Mouse (Mus musculus) adrenal gland, postnatal 14 days (tissue): Measurements from ENCODE around the gene Mvb12b. TPM values are rescaled to one million over a fixed set of nuclear protein-coding genes. Genes with fewer than 3 reads are reported as not detected.

ENCODE experiments used
- DNase-seq: peaks from one replicate; pipeline ENCODE4 v3.0.0; 2021; ENCODE audit warnings: mixed read lengths
- total RNA-seq: library from RNA; stranded (reverse); gene quantifications from 2 replicates; pipeline ENCODE4 v1.2.3, GENCODE M21; 2021

Gene Mvb12b
- total RNA-seq, 1 experiment from 2014 or later: 19.0 TPM

DNA sequence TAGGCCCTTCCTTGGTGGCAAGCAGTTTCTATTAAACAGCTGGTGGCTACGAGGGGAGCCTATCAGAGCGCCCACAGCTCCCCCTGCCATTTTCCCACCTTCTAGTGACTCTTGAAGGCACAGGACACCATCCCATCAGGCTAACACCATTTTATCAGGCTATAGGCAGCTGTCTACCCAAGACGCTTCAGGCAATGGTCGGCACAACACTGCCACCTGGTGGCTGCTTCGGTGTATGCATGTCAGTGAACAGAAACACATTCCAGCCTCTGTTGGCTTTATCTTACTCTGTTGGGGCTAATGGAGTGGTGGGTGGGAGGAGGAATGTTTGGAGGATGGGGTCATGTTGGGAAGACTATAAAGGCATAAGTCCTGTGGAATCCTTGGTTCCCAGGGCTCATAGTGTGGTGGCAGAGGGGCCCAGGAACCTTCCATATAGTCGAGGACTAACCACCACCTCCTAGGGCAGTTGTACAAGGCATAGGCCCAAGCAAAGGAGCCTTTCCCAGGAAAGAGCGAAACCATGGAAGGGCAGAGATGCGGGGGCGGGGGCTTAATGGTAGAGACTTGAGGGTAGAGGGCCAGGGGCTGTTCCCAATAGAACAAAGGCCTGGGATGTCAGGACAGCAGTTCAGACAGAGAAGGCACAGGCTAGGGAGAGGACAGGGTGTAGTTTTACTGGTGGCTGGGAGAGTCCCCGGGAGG, 152.8 kb downstream of the Mvb12b start:
- DNase-seq: peak; percentile 89

DNA sequence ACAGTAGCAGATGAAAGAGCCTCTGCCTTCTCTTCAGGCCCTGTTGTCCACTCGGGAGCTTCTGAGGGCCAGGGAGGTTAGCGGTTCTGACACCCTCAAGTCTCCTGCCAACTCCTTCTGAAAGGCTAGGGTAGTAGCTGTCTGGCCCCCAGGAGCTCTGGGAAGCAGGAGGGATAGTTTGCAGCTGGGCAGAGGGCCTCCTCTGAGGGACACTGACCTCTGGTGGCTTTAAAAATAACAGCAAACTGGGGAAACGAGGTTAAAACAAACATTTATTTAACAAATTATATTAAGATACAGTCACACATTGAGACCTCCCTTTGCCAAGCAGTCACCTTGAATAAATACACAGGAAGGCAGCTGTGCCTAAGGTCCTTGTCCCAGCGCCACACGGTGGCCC, 158.0 kb downstream of the Mvb12b start:
- no peak for DNase-seq

DNA sequence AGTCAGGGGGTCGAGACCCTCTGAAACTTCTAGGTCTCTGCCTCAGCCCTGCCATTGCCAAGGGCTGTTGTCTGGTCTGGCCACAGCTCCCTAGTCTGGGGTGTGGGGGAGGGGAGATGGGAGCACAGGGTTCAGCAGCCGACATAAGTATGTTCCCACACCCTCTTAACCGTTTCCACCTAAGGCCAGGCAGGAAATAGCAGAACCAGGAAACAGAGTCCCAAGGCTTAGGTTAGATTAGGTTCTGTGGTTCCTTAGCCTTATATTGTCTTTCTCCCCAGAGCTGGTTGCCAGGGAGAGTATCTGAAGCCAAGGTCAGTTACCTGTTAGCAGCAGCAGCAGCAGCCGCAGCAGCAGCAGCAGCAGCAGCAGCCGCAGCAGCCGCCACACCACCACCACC, 160.5 kb downstream of the Mvb12b start:
- no peak for DNase-seq

DNA sequence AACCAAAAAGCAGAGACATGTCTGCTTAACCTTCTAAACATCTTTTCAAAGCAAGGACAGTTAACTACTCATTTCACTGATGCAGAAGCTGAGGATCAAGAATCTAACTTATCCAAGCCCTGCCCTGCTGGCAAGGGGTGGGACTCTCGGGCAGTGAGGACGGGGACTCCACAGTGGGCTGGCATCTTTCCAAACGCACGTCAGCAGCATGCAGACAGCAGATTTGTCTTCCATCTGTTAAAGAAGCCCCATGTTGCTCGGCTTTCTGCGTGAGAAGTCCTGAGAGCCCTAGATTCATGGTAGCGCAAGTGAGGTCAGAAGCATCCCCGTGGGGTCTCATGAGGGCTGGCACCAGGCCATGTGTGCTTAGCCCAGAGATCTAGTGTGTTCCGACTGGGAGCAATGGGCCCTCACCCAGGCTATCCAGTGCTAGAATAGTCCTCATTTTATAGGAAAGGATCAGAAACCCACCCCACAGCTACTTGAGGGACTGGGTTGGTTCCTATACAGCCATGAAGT, 167.3 kb downstream of the Mvb12b start:
- no peak for DNase-seq

DNA sequence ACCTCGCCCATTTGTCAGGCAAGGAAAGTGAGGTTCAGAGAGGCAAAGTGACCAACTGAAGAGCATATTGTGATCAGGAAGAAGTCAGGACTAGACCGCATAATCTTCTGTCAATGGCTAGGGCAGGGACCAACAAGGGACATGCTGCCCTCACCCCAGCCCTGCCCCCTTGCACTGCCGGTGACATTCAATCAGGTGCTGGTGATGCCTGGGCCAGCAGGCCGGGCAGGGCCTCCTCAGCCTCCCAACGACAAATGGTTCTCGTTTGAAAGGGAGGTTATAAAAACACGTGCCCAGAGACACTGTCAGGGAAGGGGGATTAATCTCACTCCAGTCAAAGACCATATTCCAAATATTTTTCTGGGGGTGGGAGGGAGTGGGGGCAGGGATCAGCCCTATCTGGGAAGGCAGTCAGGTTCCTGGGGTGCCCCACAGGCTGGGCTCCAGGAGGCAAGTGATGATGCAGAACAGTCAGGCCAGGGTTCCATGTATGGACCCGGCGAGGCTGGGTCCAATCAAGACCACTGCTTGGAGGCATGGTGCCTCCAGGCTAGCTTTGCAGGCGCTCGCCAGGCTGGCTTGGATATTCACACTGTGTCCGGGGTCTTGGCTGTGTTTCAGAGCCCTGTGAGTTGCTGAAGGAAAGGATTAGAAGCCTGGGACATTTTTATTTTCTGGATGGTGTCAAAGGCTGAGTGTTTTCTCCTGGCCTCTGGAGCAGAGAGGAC, 168.2 kb downstream of the Mvb12b start:
- DNase-seq: no peak

DNA sequence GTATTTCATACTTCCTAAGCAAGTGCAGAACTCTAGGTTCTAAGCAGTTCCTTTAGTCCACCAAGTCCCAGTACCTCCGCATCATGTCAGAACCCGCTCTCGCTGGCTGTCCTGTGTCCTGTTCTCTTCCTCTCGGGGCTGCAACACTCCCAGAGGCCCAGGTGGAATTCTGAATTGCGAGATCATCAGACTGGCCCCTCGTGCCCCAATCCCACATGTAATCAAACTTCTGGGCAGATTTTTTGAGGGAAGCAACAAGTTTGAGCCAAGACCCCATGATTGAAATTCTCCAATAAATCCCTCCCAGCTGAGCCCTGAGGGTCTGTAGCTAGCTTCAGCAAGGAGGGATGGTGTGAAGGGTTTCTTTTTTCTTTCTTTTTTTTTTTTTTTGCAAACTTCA, 169.2 kb downstream of the Mvb12b start:
- no peak for DNase-seq

DNA sequence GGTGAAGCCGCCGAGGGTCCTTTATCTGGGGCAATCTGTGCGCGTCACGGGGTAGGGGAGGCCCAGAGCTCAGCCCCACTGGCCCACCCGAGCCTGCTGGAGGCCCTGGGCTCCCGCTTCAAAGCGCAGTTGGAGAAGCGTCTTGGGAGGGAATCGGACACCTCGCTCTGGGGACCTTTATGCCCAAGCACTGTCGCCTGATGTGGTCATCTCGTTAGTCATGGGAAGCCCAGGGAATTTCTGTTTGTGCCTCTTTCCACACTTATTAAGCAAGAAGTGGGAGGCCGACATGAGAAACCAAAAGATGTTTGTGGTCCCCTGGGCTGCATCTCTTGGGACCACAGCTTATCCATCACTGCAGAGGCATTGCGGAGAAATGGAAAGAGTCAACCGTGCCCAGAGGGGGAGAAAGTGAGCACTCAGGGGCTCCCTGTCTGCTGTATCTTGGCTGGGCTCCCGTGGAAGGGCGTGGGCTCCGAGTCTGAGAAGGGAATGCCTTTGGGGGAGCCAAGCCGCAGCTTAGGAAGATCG, 169.9 kb downstream of the Mvb12b start:
- no peak for DNase-seq

DNA sequence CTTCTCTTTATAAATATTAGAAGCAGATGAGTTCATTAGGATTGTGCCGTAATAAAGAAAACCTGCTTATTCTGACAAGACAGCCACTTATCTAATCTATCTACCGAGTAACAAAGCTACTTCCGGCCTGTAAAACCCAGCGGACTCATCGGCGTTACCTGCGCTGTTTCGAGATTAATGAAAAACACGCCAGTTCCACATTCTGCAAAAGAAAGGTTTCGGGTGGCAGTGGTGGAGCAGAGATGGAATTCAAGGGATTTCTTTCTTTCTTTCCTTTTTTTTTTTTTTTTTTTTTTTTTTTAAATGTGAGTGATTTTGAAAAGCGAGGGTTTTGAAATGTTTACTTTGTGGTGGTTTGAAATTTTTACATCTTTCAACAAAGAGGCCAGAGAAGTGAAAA, 170.4 kb downstream of the Mvb12b start:
- DNase-seq: no peak

DNA sequence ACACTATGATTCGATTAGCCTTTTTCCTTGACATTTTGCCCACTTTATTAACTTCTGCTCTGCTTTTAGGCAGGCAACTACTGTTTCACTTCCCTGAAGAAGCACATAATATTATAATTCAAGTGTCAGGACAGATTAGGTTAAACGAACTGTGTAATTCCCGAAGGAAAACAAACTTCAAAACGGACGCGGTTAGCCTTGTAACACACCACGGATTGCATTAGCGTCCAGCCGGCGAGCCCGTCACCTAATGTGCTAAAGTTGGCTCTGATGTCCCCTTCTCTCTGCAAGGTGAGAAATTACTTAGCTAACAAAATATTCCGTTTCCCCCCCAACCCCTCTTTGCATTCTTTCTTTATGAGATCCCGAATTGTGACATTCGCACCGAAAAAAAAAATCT, 170.9 kb downstream of the Mvb12b start:
- no peak for DNase-seq

DNA sequence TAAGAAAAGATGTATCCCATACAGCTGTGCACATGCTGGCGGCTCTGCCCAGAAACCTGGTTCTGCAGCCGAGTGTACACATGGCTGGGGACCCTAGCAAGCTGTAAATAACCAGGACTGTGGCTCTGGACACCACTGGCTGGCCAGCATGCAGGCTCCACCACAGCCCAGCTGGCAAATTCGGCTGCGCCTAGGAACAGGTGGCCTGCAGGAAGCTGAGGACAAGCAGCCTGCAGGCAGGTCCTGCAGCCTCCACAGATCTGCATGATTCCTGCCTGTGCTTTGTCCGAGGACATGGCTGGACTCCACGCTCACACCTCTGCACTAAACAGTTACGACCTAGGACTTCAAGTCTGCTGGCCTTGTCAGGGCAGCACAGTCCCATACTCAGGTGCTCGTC, 172.8 kb downstream of the Mvb12b start:
- no peak for DNase-seq

DNA sequence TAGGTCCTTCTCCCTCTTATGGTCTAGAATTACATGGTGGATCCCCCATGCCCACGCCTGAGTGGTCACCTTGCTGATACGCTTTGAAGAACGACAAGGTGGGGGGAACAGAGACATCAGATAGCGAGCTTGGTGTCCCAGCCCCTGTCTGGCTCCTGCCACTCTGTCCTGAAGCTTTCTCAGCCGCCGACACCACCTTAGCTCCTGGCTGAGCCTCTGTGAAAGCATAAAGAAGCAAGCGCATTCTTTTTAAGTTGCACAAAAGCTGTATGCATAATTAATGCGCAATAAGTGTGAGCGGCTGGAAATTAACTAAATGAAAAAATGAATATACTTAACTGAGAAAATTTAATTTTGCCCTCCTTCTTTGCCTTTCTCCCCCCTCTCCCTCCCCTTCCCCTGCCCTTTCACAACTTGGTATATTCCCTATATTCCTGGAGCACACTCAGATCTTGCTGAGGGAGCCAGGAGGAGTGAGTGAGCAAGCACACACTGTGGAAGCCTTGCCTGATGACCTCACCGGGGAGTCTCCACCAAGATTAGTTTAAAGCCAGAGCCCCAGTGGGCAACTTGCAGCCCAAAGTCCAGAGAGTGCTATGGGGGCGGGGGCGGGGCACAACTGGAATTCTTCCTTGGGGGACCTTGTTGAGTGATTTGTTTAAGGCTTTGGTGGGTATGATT, 174.0 kb downstream of the Mvb12b start:
- no peak for DNase-seq

DNA sequence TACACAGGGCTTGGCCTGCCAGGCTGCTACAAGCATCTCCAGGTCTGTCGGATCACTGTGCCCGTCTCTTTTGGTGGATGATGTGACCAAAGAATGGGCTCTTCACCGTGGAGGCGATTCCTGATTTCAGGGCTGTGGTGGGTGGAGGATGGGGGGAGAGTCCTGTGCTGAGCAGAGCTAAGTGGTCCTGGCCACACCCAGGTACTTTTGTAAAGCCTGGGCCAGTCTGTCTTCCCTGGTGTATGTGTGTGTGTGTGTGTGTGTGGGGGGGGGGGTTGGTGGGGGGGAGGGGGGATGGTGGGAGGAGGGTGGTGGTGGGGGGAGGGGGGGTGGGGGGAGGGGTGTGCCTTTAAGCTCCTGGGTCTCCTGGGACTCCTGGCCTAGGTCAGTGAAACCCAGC, 174.9 kb downstream of the Mvb12b start:
- no peak for DNase-seq

DNA sequence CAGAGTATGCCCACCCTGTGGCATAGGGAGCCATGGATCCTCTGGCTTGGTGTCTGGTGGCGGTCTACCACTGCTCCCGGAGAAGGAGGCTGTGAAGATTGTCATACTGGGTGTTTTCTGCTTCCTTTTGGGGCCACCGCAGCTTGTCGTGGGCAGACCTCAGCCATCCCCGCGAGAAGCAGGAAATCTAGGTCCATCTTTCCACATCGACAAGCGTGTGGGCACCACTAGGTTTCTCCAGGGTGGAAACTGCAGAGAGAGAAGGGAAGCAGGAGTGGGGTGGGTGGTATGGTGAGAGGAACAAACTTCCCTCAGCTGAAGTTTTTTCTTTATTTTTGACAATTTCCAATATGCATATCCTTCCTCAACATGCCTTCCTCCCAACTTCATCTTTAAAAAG, 178.9 kb downstream of the Mvb12b start:
- no peak for DNase-seq

DNA sequence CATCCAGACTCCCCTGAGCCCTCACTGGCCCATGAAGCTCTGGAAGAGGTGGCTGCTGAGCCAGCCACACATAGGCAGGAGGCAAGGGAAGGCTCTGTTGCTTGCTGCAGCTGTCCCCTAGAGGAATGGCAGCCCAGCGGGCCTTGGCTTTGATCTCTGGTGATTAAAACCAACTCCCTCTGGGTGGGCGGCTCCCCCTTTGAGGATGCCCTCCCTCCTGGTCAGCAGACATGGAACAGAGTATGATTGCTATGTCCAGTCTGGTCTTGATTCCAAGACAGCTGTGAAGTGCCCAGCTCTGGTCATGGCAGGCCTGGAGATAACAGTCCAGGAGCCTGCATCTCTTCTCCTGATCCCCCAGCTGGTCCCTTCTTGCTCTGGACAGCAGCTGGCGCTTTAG, 179.7 kb downstream of the Mvb12b start:
- DNase-seq: peak; percentile 41

DNA sequence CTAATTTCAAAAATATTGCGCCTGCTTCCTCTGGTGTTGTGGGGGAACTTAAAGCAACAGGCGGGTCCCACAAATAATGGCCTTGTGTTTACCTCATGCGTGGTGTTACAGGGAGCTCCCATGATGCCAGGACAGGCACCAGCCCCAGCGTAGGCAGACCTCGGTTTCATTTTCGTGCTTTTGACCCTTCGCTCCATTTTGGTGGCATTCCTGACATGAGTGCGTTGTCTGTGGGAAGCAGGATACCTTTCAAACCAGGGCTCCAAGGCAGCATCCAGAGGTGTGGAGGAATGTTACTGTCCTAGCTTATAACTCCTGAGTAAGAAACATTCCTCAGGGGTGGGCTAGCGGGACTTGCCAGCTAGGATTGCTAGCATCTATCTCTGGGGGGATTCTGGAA, 181.3 kb downstream of the Mvb12b start:
- DNase-seq: no peak

DNA sequence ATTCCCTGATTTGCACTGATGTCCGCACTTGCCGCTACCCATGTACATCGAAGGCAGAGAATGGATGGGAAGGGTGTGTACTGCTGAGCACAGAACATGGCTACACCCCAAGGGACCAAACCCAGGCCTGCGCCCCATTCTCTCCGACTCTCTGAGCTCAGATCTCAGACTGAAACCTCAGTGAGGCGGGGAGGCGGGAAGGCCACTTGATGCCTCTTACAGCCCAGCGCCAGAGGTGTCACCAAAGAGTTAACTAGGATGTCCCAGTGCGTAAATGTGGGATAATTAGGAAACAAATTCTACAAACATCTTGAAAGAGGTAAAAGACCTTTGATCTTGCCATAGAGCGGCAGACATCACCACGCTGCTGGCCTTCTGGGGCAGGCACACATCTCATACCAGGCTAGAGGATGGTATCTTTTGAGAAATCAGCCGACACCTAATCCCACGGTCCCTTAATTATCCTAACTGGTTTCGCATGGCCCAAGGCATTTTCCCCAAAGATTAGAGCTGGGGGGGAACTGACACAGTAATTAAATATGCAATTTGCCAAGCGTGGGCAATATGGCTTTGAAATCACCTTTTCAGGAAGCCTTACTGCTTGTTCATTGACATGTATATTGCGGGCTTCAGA, 181.9 kb downstream of the Mvb12b start:
- DNase-seq: no peak

DNA sequence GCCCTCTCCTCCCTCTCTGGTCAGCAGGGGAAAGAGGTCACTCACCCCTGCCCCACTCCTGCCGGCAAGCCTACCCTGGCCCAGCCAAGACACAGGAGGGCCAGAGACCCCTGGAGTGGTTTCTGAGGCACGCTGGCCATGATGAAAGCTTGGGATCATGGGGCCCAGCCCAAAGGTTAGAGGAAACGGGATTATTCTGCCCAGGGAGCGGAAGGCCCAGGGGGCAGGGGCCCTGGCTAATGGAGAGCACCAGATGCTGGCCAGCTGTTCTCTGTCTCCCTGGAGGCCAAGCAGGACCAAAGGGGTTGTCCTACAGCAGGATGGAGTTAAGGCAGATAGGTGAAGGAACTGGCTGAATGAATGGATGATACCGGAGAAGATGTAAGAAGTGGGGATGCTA, 184.5 kb downstream of the Mvb12b start:
- no peak for DNase-seq

DNA sequence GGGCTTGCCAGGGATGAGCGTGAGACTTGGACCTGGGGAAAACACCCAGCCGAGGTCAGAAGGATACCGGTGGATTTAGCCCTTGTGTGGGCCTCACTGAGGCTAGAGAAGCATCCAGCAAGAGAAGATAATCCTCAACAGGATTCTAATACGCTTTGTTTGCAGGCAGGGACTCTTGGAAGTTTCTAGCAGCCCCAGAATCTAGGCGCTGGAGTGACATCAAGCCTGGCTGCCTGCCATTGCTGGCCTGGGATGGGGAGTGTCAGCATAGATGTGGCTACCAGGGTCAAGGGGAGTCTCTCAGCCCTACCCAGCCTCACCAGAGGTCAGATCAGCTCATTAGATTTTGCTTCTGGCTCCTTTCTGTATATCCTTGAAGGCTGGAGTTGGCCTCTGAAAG, 185.0 kb downstream of the Mvb12b start:
- DNase-seq: peak; percentile 81

DNA sequence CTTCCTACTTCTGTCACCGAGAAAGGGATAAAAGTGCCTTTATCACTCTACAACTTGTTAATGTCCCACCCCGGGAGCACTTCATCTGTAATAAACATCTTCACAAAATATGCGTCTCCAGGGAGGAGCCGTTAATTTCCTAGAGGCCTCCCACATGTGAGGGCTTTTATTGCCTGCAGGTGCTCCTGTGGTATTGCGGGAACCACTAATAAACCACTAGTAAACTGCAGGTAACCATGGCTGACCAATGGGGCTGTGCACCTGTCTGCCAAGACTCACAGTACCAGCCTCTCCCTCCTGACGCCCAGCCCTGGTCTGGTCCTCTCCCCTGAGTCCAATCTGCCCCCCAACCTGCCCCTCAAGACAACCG, 186.3 kb downstream of the Mvb12b start:
- DNase-seq: no peak

DNA sequence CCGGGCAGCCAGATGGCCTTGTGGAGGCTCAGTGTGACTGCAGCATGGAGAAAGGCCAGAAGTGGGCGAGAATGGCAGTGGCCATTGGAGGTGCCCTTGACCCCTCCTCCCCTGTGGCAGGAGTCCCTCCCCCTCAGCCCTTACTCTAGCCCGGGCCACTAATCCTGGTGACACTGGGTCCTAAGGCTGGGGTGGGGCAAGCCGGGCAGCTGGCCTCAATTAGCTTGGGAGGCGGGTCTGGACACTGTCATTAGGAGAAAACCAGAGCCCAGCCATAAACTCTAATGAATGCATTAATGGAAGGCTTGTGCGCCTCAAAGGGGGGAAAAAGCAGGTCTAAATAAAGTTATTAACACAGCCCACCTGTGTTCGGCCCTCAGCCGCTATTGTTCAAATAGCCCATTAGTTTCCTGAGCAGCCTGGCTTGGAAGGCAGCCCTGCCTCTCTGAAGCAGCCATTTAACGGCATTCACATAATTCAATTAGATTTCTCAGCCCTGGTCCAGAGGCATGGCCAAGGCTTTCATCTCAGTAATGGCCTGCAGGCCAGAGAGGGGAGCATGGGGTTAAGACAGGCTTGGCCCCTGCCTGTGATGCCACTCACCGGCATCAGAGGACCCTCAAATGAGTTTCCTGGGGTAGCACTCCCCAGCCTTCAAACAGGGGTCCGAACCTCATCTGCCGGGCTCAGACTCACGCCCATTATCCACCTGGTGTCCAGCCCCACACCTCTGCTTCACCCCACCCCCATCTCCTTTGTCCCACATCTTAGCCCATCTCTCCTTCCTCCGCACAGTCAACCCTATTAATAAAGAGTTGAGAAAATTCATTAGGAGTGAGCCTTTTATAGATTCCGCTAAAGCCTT, 186.9 kb downstream of the Mvb12b start:
- DNase-seq: peak; percentile 49

DNA sequence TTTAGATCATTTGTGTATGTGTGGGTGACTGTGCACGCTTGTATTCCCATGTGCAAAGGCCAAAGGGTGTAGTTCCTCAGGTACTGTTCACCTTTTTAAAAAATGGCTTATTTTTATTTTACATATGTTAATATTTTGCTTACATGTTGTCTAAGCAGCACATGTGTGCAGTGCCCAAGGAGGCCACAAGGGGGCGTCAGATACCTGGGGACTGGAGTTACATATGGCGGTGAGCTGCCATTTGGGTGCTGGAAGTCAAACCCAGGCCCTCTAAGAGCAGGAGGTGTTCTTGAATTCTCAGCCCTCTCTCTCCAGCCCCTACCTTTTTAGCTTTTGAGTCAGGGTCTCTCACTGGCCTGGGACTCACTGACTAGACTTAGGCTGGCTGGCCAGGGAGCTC, 188.8 kb downstream of the Mvb12b start:
- DNase-seq: no peak

DNA sequence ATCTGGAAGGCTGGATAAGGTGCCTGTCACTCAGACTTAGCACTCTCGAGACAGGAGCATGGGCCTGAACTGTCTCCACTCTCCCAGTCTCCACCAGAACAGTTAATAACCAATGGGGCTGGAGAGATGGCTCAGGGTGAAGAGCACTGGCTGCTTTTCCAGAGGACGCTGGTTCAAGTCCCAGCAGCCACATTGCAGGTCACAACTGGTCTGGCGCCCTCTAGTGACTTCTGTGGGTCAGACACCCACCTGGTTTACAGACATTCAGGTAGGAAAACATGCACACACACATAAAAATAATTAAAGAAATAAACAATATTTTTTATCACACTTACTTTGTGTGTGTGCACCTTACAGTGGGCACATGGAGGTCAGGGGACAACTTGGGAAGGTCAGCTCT, 191.3 kb downstream of the Mvb12b start:
- DNase-seq: no peak
